Mouse (Mus musculus) T-cell, adult 2 months (primary cell): Measurements from ENCODE around the gene Ugt1a7c.

ENCODE experiments used
- DNase-seq: peaks from one replicate; pipeline ENCODE4 v3.0.0; 2022; ENCODE audit warnings: low spot score

Gene Ugt1a7c

DNA sequence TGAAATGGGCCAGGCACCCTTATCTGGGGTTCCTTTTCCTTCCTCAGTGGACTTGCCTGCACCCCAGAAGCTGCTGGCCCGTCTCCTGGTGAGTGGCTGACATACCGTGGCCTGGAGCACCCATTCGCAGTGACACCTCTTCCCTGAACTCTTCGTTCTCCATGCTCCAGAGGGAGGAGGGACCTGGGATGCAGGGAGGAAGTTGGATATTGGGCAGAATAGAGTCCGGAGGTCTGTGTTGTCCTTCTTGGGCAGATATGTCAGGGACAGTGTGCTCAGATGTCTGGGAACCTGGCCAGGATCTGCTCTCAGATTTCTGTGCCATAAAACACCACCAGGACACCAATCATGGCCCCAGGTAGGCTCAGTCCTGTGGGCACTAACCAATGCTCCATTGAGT is 145.2 kb downstream of the Ugt1a7c start:
- DNase-seq: no peak

DNA sequence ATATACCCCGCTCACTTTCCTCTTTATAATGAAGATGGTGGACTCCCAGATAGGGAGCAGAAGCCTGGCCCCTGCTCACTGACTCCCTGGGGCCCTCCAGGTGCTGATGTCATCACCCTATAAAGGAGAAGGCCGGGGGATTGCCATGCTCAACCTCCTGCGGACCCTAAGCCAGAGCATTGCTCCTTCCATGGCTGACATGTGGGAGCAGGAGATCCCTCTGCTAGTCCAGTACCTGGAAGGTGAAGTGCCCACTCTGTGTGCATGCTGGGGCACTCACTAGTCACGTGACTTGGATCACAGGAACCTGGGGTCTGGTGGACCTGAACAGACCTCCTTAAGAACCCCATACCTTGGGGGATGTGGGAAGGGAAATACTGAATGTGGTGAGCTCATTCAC is 145.7 kb downstream of the Ugt1a7c start:
- DNase-seq: no peak

DNA sequence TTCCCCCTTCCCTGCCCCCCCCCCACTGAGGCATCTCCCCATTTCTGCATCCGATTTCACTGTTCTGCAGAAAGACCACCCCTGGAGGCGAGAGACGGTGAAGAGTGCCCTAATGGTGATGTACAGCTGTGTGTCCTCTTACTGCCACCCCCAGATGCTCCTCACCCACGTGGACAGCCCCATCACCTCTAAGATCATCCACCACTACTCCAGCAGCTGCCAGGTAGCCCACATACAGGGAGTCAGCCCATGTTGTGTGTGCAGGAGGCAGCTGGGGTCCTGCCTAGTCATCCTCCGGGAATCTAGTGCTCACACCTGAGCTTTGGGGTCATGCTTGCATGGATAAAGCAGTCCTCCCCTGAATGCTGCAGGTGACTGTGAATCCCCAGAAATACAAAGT is 149.0 kb downstream of the Ugt1a7c start:
- DNase-seq: no peak

DNA sequence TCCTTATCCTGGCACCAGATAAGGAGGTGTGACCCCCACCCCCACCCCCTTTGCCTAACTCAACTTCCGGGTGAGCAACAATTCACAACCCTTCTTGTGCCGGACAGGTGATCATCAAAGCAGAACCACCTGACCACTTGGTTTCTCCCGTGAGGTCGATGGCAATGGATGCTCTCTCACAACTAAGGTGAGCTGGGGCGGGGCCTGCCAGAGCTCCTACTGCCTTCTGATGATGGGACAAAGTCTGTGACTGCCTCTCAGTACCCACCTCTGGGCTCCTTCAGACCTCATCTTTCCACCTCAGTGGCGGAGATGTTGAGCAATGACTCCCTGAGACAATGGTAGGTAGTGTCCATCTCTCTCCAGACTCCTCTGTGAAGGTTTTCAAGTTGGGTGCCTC is 151.0 kb downstream of the Ugt1a7c start:
- DNase-seq: no peak

DNA sequence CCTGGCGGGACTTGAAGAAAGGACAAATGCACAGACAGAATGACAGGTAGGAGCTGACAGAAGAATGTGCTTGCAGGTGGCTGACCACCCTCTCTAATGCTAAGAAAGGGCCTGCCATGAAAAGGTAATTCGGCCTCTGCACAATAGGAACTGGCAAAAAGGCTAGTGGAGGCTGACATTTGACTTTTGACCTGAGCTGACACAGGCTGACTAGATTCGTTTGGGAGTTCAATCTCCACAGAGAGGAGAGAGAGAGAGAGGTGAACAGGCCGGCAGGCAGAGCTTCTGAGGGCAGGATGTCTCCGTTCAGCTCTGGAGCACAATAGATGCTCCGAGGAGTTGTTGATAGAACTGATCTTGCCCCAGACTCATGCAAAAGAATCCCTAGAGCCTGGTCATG is 151.5 kb downstream of the Ugt1a7c start:
- DNase-seq: no peak

DNA sequence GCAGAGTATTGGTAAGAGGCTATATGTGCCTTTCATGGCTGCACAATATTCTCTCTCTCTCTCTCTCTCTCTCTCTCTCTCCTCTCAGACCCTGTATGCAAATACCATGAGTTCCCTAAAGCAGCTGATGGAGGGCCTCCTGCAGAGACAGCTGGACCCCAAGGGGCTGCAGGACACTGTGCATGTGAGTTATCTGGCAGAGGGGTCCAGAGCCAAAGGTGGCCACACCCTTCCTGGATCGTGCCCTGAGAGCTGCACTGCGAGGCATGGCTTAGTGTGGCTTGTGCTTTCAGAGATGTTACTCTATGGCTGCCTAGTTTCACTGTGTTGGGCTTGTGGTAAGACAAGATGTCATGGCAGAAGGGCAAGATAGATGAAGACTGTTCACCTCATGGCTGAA is 152.8 kb downstream of the Ugt1a7c start:
- DNase-seq: no peak

DNA sequence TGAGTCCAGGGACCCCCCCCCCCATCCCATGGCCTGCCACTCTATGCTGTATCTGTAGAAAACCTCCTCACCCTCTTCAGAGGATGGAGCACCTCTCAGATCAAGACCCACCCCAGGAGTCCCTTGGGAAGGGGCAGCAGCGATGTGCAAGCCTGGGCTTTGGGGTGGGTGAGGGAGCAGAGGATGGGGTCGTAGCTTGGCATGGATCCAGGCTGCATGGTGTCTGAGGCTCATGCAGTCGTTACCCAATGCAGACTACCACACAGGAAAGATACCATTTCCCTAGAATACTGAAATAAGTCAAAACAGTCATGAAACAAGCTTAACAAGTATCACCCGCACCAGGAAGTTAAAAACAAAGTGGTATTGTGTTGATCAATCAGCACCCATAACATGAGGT is 153.8 kb downstream of the Ugt1a7c start:
- no peak for DNase-seq

DNA sequence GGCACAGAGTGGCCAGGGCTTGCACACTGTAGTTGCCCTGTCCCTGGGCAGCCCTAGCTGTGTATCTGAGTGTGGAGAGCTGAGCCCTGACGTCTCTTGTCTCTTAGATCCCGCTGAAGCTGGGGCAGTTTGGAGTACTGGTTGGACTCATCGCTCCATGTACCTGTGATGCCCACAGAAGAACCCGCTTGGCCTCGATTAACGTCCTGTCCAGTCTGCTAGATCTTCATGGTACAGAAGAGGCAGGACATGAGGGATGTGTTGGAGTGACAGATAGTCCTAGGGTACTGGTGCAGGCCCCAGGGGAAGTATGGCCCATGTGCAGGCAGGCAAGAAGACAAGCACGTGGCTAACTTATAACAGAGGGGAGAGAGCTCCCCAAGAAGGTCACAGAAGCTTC is 154.7 kb downstream of the Ugt1a7c start:
- no peak for DNase-seq

DNA sequence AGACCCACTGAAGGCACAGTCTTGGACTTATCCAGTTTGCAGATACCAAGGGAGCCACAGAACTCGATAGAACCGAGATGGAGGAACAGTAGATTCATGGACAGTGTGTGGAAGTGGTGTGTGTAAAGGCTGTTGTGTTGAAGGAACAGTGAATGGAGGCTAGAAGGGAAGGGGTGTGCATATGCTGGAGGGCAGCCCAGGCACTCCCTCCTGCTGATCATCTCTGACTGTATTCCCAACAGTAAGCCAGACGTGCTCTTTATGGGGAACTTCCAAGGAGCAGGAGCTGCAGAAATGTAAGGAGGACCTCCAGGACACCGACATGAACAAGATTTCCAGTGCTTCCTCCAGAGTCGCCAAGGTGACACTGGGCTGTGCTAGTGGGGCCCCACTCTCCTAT is 155.2 kb downstream of the Ugt1a7c start:
- DNase-seq: no peak

DNA sequence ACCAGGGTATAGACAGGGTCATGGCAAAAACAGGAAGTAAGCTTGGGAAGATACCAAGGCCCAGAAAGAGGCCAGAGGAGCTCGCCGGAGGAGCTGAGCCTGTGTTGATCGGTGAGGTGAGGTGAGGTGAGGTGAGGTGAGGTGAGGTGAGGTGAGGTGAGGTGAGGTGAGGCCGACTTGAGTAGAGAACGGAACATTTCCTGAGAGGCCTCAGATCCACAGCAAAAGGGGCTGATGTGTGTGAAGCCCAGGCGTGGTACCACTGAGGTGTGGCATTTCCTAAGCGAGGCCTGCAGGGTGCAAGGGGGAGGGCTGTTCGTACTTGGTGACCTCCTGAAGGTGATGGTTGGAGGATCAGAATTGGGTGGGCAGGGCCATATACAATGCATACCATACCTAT is 158.2 kb downstream of the Ugt1a7c start:
- DNase-seq: no peak

DNA sequence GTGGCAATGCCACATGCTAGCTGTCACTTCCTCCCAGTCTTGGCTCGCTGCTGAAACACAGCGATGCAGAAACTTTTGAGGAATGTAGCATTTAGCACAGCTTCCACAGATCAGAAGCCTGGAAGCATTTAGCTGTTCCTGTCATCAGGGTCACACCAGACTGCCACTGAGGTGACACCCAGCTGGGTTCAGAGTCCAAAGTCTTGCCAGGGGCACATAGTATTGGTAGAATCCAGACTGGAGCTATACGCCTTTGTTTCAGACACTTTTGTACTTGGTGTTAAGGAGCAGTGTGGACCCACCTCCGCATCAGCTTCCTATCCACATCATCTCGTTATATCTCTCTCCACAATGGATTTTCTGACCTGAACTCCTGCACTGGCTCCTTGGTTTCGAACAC is 158.7 kb downstream of the Ugt1a7c start:
- DNase-seq: no peak

DNA sequence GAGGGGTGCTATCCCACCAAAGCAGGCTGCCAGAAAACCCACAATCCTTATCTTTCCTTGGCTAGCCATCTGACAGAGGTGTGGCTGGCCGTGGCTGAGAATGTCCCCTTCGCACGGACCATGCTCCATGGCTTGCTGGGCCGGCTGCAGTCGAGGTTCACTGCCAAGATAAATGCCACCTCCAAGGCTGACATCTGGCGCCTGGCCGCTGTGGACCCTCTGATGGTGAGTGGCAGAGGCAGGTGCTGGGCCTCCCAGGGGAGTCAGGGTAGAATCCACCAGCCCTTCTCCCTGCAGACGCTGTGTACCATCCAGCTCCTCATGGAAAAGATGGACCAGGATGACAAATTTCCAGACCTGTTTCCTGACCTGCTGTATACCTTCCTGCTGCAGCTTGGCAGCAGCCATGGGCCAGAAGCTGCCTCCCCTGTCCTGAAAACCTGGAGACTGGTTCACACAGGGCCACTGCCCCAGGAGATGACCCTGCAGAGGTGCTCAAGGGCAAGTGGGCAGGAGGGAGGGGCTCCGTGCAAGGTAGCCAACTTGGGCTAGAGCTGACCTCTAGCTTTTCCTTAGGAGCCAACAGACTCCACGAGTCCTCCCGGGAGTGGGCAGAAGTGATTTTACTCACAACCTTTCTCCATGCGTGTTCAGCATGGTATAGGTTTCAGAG is 160.1 kb downstream of the Ugt1a7c start:
- DNase-seq: no peak

DNA sequence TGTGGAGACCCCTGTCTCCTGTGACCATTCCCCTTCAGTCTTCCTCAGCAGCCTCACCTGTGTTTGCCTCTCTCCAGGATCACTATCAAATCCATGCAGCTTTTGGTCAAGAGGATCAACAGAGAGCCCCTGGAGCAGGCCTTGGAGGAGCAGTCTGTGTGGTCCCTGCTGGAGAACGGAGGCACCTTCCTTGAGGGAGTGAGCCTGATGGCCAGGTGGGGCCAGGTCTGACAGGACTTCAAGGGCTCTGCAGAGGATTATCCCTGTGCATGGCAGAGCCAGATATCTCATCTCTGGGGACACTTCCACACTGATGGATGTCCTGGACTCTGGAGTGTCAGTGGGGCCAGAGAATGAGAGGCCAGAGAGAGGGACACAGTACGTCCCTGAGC is 160.6 kb downstream of the Ugt1a7c start:
- no peak for DNase-seq

DNA sequence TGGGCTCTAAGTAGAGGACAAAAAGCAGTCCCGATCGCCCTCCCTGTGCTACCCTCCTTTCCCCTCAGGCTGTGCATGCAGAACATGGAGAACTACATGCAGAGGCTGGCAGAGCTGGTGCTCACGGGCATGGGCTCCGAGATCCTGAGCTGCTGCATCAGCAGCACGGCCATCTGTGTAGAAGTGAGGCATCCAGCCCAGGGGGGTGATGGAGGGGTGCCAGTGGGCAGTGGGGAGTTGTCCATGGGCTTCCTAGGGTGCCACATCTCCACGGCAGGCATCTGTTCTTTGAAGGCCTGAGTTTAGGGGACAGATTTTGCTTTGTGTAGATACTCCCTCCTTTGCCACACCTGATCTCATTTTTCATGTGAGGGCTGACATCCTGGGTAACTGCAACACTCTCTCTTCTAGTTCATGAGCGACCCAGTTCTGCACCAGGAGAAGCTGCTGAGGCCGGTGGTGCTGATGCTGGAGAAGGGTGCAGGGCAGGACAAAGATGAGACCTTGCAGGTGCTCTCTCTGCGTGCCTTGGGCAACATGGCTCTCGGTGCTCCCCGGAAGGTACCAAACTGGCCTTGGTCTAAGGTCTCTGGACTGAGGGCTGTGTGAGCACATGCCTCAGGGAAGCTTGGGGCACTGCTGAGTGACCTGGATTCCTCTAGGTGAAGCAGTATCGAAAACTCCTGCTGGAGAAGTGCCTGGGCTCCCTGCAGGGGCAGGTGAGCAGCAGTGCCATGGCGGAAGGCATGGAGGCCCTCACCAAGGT is 161.3 kb downstream of the Ugt1a7c start:
- DNase-seq: no peak

DNA sequence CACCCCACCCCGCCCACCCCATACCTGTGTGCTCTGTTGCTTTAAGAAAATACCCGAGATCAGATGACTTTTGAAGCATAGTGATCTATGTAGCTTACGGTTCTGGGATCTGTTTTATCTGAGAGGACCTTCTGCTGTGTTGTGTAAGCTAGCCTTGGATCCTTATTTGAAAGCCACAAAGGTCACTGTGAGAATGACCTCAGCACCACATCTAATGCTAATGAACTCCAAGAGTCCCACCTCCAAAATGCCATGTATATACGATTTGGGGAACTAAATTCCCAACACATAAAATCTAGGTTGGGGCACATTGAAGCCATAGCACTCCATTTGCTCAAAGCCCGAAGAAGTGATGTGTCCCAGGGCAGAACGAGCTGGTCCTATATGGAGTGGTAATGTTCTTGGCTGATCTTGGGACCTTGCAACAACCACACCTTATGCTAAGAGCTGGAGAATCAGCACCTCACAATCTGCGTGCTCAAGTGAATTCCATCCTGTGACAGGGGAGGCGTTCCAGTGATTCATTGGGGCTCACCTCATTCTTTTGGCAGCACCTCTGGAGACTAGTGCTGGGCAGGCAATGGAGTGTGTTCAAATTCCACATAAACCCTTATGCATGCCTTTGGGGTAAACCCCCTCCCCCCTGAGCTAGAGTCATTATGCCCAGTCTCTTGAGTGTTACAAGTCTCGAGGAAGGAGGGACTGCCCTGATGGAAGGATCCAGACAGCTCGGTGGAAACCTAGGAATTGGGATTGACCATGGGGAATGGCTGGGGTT is 162.2 kb downstream of the Ugt1a7c start:
- no peak for DNase-seq

DNA sequence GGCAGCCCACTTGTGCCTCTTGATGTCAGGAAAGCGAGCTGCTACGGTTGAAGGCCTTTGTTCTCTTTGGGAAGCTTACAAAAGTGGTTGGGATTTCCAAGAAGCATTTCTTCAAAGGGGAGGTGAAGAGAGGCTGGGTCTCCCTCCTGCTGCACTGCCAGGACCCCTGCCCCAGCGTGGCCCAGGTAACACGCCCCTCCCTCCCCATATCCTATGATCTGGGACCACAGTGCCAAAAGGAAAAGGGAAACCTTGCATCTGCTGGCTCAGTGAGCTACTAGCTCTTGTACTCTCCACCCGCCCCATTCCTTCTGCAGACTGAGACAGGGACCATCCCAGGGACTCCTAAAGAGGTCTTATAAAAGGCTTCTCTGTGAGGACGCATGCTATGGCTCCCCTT is 162.8 kb downstream of the Ugt1a7c start:
- no peak for DNase-seq

DNA sequence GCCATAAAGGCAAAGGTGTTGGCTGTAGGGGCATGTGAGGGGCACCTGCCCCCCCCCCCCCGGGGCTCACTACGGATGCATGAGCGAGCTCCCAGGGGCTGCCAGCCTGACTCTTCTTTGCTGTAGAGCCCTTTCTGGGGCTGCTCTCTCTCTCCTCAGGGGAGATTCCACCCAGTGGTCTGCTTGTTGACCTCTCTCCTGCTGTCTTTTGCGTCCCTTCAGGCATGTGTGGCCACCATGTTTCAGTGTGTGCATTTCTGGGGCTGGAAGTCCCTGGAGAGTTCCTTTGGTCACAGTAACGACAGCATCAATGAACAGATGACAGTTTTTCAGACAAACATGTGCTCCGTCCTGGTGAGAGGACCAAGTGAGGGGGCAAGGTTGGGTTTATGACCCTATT is 163.5 kb downstream of the Ugt1a7c start:
- DNase-seq: no peak

DNA sequence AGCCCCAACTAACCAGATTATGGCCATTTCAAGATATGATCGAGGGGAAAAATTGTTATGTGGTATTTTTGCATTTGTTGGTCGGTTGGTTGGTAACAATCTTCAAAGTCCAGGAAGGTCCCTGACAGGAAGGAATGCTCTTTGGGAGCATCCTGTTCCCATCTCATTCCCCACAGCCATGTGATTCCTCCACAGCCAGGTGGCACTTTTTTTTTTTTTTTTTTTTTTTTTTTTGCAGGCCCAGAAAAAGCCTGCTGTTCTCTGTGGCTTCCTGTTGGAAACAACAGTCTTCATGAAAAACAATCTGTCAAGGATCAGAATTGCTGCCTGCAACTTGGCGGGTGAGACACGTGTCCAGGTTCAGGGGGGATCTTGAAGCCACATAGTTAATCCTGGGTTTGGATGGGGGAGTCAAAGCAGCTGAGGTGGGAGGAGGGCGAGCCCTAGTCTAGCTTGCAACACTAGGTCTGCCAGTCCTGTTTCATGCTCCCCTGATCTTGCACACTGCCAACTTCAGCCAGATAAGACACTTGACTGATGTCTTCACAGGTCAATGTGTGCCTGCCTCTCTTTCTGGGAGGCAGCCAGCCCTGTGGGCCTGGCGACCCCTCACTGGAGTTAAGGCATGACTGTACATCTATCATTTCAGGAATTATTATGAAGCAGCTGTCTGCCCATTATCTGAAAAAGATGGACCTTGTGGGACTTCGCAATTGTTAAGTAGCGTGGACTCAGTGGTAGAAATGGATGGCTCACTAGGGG is 164.2 kb downstream of the Ugt1a7c start:
- DNase-seq: no peak

DNA sequence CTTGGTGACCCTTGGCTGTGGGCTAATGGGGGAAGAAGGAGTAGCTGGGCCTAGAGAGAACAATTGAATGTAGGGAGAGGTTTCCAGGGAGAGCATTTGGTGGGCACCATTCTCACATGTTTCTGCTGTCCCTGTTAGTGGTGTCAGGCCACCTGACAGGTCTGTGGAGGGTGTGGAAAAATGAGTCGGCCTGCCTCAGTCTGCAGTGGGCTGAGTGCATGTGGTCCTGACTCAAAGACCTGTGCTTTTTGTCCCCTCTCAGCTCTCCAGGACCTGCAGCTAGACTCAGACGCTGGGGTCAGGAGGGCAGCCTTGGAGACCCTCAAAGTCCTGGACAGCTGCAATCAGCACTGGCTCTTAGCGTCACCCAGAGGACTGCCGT is 164.8 kb downstream of the Ugt1a7c start:
- DNase-seq: no peak

DNA sequence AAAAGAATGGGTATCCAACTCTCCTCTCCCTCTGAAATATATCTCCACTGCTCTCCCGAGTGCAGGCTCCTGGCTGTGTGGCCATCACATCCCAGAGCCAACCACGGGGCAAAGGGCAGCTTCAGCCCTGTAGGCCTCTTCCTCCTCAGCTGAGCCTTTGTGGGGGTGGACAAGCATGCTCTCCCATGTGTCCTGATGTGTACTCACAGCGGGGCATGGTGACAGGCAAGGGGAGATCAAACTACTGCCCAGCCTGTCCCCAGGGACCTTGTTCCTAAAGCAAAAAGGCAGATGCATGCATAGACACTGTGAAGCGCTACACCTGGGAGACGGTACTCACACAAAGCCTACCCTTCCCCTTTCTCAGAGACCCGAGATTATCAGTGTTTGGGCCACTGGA is 165.3 kb downstream of the Ugt1a7c start:
- no peak for DNase-seq

DNA sequence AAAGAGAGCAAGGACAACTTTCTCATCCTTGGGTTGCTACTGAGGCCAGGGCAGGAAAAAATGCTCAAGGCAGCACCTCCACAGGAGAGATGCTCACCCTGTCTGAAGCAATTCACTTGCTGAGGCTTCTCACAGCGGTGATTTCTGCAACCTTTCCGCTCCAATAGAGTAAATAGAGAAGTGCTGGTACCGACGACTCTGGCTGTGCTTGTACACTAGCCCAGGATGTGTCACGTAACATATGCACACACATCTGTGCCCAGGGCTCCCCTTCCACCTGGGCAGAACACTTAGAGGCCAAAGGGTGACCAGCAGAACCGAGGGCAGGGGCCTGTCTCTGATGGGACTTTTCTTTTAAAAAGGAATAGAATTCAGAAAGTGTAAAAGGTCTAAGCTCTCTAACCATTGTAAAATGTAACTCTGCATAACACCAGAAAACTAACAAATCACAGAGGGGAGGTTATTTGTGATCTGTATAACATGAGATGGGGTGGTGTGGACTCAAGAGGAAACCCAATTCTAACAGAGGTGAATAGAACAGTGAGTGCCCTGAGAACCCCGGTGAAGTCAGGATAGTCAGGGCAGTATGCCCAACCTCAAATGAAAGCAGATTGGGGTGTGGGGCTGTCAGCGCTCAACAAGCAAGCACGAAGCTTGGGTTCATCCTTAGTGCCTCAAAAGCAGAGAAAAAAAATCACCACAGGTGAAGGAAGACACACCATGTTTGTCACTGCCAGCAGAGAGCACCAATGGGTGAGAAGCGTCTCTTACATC is 165.9 kb downstream of the Ugt1a7c start:
- no peak for DNase-seq

DNA sequence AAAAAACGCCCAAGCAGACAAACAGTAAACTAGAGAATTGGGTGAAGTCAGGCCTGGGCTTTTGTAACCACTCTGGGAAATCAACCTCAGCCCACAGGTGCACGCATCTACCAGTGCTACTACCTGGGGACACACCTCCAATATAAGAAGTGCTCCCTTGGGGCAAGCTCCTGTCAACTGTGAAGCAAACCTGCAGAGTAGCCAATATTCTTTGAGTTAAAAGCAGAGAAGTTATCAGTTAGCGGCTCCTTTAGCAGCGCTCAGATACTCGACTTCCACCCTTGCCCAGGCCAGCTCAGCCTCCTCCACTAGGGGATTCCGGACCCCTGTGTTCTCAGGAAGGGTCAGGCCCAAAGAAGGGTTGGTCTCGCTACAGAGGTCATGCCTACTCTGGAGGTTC is 166.8 kb downstream of the Ugt1a7c start:
- no peak for DNase-seq
